Mouse (Mus musculus) spleen, embryonic (tissue): ENCODE measurements around the gene Plin5.

ENCODE experiments used
- CTCF ChIA-PET: fragments of 350-600 bp; sonication (Branson Sonifier 250); formaldehyde crosslinking; loops from one replicate; lab custom pipeline; 2022; lab: Charles Lee

Gene Plin5

GRCm38 (mm10) chr17:56074097-56074826, 43.1 kb downstream of the Plin5 start:
- CTCF ChIA-PET, result interaction anchor here (0.7 kb wide), 1 partner anchor 164 kb away, joined by 3 read pairs; no protein-coding TSS in a partner anchor

GRCm38 (mm10) chr17:56072243-56072642, 45.2 kb downstream of the Plin5 start:
- CTCF ChIA-PET, result interaction anchor here (1.3 kb wide), 1 partner anchor 115 kb away, joined by 3 read pairs; no protein-coding TSS in a partner anchor

- CTCF ChIA-PET, result no interaction called here
Observed at GRCm38 (mm10) chr17:56071126-56071525, 46.3 kb downstream of the Plin5 start.

DNA sequence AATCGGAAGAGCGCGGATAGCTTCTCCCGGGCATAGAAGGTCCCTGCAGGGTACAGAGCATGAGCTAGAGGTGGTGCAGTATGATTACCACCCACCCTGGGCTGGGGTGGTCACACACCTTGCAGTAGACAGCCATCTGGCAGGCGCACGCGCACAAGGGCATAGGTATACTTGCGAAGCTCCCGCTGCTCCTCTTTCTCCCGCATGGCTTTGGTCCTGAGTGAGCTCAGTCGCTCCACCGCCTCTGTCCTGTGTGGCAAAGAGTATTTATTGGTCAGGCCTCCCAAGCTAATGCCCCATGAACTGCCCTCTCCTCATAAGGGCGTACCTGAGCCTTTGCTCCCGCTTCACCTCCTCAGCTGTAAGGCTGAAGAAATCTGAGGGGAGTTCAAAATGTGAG, 48.3 kb downstream of the Plin5 start:
- CTCF ChIA-PET, result no interaction called here

DNA sequence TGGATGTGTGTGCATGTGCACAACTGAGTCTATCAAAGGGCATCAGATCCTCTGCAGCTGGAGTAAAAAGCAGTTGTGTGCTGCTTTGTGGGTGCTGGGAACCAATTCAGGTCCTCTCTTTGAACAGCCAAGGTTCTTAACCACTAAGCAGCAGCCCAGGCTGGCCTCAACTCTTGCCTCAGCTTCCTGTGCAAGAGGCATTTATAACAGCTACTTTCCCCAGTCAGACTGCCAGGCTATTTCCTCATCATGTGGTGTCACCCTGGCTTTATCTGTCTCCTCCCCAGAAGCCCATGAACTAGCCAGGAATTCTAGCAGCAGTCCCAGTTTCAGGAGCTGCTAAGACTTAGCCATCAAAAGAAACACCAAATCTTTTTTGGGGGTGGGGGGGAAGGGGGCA, 50.9 kb downstream of the Plin5 start:
- CTCF ChIA-PET, result interaction anchor here (0.6 kb wide), 1 partner anchor 186 kb away, joined by 3 read pairs; no protein-coding TSS in a partner anchor

GRCm38 (mm10) chr17:56065715-56066114, 51.7 kb downstream of the Plin5 start:
- CTCF ChIA-PET, result interaction anchor here (0.6 kb wide), 1 partner anchor 187 kb away, joined by 3 read pairs; no protein-coding TSS in a partner anchor

GRCm38 (mm10) chr17:56062081-56062480, 55.3 kb downstream of the Plin5 start:
- CTCF ChIA-PET, result no interaction called here
